Mouse (Mus musculus) olfactory bulb, adult 2 months (tissue): Measurements from ENCODE around the gene Impg2.

Experiments
- CTCF ChIP-seq: fragments of 200-500 bp; IDR thresholded peaks from 2 replicates; pipeline ENCODE4 v1.5.1; 2012; ENCODE audit warnings: low read depth, mild to moderate bottlenecking, low read length, moderate library complexity; ENCODE audit not compliant: insufficient read depth
- POLR2A ChIP-seq: fragments of 200-500 bp; IDR thresholded peaks from 2 replicates; pipeline ENCODE4 v1.6.1; 2012; ENCODE audit warnings: mild to moderate bottlenecking, low read depth, low read length, moderate library complexity; ENCODE audit not compliant: insufficient read depth

DNA sequence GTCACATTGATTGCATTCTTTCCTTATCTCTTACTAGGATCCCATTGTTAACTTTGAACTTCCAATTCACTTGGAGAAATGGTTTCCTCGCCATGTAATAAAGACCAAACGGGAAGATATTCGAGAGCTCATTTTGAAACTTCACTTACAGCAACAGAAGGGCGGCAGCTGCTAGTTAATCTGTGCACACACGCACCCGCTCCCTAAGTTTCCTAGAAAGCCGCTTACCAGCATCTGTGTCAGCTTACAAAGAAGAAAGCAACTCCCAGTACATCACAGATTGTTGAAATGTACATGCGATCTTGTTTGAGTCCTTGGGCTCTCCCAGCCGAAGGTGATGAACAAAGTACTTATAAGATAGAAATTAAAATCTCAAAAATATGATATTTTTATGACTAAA, 15.9 kb upstream of the Impg2 start:
- TF ChIP-seq CTCF (no peak), POLR2A (no peak)
